Mouse (Mus musculus): ENCODE measurements around the gene Agr3. TPM values are rescaled to one million over a fixed set of nuclear protein-coding genes. Genes with fewer than 3 reads are reported as not detected.

The Agr3 gene
- total and polyA plus RNA-seq, 3 experiments: not detected

GRCm38 (mm10) chr12:35992711-35993110 is 67.3 kb downstream of the Agr3 start, which contains the start of gene Agr2:
TSS of gene Agr2 (plus strand) at chr12:35992907.
- TF ChIP-seq ZNF384 (IDR thresholded peaks at IDR 0.05; ENCODE audit: low read depth, low read length): no peak
- no peak for TF ChIP-seq USF1 (IDR thresholded peaks at IDR 0.05; ENCODE audit: low read depth, low read length)
- no peak for TF ChIP-seq ZC3H11A (IDR thresholded peaks at IDR 0.05; ENCODE audit: low read depth, low read length)
- no peak for TF ChIP-seq E2F4 (IDR thresholded peaks at IDR 0.05; ENCODE audit: insufficient replicate concordance, low read depth, low read length)
- no peak for TF ChIP-seq USF2 (conservative IDR thresholded peaks at IDR 0.05; ENCODE audit: low read depth, low read length)
- no peak for TF ChIP-seq NRF1 (IDR thresholded peaks at IDR 0.05; ENCODE audit: low read depth, low read length)
- TF ChIP-seq MEF2A (IDR thresholded peaks at IDR 0.05; ENCODE audit: borderline replicate concordance, low read depth, low read length): no peak
- TF ChIP-seq SIN3A (IDR thresholded peaks at IDR 0.05; ENCODE audit: low read length): no peak
- in situ Hi-C loops (cut with MboI; ENCODE audit: low pct_ligation_motif_present, low pct_unique_long_range_greater_than_20kb, low sequenced_read_pairs): no loop called here
- Histone ChIP-seq H3K4me3 (replicated peaks in 1 of 3; ENCODE audit: low read depth in 2 of 3, low read length in 2 of 3, poor library complexity in 1 of 3) (no peak within 1 kb of the TSS), H3K9ac (ENCODE audit: insufficient read depth, low read depth) (no peak within 1 kb of the TSS), H3K4me1 (ENCODE audit: control insufficient read depth in 1 of 2, insufficient read depth in 2 of 2) (no peaks in the 10 kb centered on the region), H3K27me3 (replicated peaks) (no peaks in the 10 kb centered on the region), H3K9me3 (replicated peaks; ENCODE audit: low read length) (no peaks in the 10 kb centered on the region), H3K4me2 (ENCODE audit: insufficient read depth, low read depth, poor library complexity, severe bottlenecking) (no peak within 1 kb of the TSS), H3K79me2 (replicated peaks; ENCODE audit: control insufficient read depth, extremely low read depth, insufficient read depth, poor library complexity, severe bottlenecking) (no peaks in the 10 kb centered on the region), H3K36me3 (replicated peaks in 1 of 2; ENCODE audit: control insufficient read depth in 1 of 2, insufficient read depth in 1 of 2, low read length in 1 of 2) (no peaks in the 10 kb centered on the region), H3K27ac (ENCODE audit: insufficient read depth, low read depth) (no peak within 1 kb of the TSS)
- dilution Hi-C loops (cut with MboI; ENCODE audit: extremely low pct_ligation_motif_present, extremely low pct_unique_long_range_greater_than_20kb, low sequenced_read_pairs): no loop called here
- DNase-seq (ENCODE audit: extremely low read depth): no peak

GRCm38 (mm10) chr12:35993583-35993982 is 68.2 kb downstream of the Agr3 start:
- Histone ChIP-seq H3K36me3 (replicated peaks in 1 of 2; ENCODE audit: control insufficient read depth in 1 of 2, insufficient read depth in 1 of 2, low read length in 1 of 2) (no peaks in the 10 kb centered on the region), H3K4me2 (ENCODE audit: insufficient read depth, low read depth, poor library complexity, severe bottlenecking) (no peak overlapping the region), H3K9me3 (replicated peaks; ENCODE audit: low read length) (no peaks in the 10 kb centered on the region), H3K27ac (ENCODE audit: insufficient read depth, low read depth) (no peak overlapping the region), H3K9ac (ENCODE audit: insufficient read depth, low read depth) (no peak overlapping the region), H3K79me2 (replicated peaks; ENCODE audit: control insufficient read depth, extremely low read depth, insufficient read depth, poor library complexity, severe bottlenecking) (no peaks in the 10 kb centered on the region), H3K4me1 (ENCODE audit: control insufficient read depth in 1 of 2, insufficient read depth in 2 of 2) (no peaks in the 10 kb centered on the region), H3K4me3 (replicated peaks in 1 of 3; ENCODE audit: low read depth in 2 of 3, low read length in 2 of 3, poor library complexity in 1 of 3) (no peak overlapping the region), H3K27me3 (replicated peaks) (no peaks in the 10 kb centered on the region)
- in situ Hi-C loops (cut with MboI; ENCODE audit: low pct_ligation_motif_present, low pct_unique_long_range_greater_than_20kb, low sequenced_read_pairs): no loop called here
- no peak for DNase-seq (ENCODE audit: extremely low read depth)
- dilution Hi-C loops (cut with MboI; ENCODE audit: extremely low pct_ligation_motif_present, extremely low pct_unique_long_range_greater_than_20kb, low sequenced_read_pairs): no loop called here
- TF ChIP-seq MEF2A (IDR thresholded peaks at IDR 0.05; ENCODE audit: borderline replicate concordance, low read depth, low read length) (no peak), ZNF384 (IDR thresholded peaks at IDR 0.05; ENCODE audit: low read depth, low read length) (no peak), UBTF (IDR thresholded peaks at IDR 0.05; ENCODE audit: low read depth, low read length) (no peak), RAD21 (IDR thresholded peaks at IDR 0.05; ENCODE audit: low read depth, low read length) (no peak), SMC3 (IDR thresholded peaks at IDR 0.05; ENCODE audit: low read depth, low read length) (no peak), ZKSCAN1 (IDR thresholded peaks at IDR 0.05; ENCODE audit: borderline replicate concordance, low read depth, low read length) (no peak), BHLHE40 (IDR thresholded peaks at IDR 0.05; ENCODE audit: low read depth, low read length) (no peak), KAT2A (IDR thresholded peaks at IDR 0.05; ENCODE audit: insufficient replicate concordance, low read length) (no peak), E2F4 (IDR thresholded peaks at IDR 0.05; ENCODE audit: insufficient replicate concordance, low read depth, low read length) (no peak), TCF12 (IDR thresholded peaks at IDR 0.05; ENCODE audit: low read depth, low read length) (no peak), RCOR1 (conservative IDR thresholded peaks at IDR 0.05; ENCODE audit: low read depth, low read length) (no peak), ETS1 (conservative IDR thresholded peaks at IDR 0.05; ENCODE audit: low read depth, low read length) (no peak), ELF1 (IDR thresholded peaks at IDR 0.05; ENCODE audit: low read depth, low read length) (no peak), JUND (conservative IDR thresholded peaks at IDR 0.05; ENCODE audit: low read depth, low read length) (no peak), EP300 (IDR thresholded peaks at IDR 0.05; ENCODE audit: low read length) (no peak), TBP (conservative IDR thresholded peaks at IDR 0.05; ENCODE audit: low read depth, low read length) (no peak), HCFC1 (IDR thresholded peaks at IDR 0.05; ENCODE audit: low read depth, low read length) (no peak), ZC3H11A (IDR thresholded peaks at IDR 0.05; ENCODE audit: low read depth, low read length) (no peak)

Measured in CH12.LX (cell line).